Comparison of ENCODE assay signal across 8 mouse cellular contexts in the genomic region with DNA sequence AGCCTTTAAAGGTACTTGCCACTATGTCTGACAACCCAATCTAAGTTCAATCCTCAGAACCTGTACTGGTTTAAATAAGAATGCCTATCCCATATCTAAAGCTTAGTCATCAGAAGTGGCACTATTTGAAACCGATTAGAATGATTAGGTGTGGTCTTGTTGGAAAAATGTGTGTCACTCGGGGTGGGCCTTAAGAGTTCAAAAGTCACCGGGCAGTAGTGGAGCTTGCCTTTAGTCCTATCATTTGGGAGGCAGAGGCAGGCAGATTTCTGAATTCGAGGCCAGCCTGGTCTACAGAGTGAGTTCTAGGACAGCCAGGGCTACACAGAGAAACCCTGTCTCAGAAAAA. TPM values are rescaled to one million over a fixed set of nuclear protein-coding genes. Genes with fewer than 3 reads are reported as not detected.
DNase-seq lines count a peak whose midpoint lies in the region; ATAC-seq and TF ChIP-seq lines count a peak whose summit lies in the region.

No protein-coding gene starts in this region.

- peak overlapping the region; percentile 85 for H3K4me2 ChIP-seq in heart, embryonic 12.5 days
- peak overlapping the region; percentile 69 for H3K4me2 ChIP-seq in hindbrain, embryonic 11.5 days (replicated peaks; ENCODE audit: low read depth, low read length)

- H3K9me3 ChIP-seq in heart, embryonic 12.5 days (replicated peaks): no peaks in the 10 kb centered on the region
- H3K9me3 ChIP-seq in ES-E14 (ENCODE audit: control insufficient read depth, insufficient read depth, low read depth, low read length): no peaks in the 10 kb centered on the region
- no peaks in the 10 kb centered on the region for H3K9me3 ChIP-seq in hindbrain, embryonic 11.5 days (ENCODE audit: control insufficient read depth, low read length)
- H3K9me3 ChIP-seq in midbrain, embryonic 10.5 days (replicated peaks): no peaks in the 10 kb centered on the region

- no peaks in the 10 kb centered on the region for H3K36me3 ChIP-seq in heart, embryonic 12.5 days
- H3K36me3 ChIP-seq in ES-E14 (ENCODE audit: control insufficient read depth, insufficient read depth, low read length, poor library complexity, severe bottlenecking): 0 out of 2 replicates have a peak, but pooled peaks cover 2% of the 10 kb centered on the region
- no peaks in the 10 kb centered on the region for H3K36me3 ChIP-seq in hindbrain, embryonic 11.5 days (ENCODE audit: control insufficient read depth, insufficient read depth, low read length)
- H3K36me3 ChIP-seq in midbrain, embryonic 10.5 days: 0 out of 2 replicates have a peak, but pooled peaks cover 4% of the 10 kb centered on the region

- ATAC-seq in heart, embryonic 12.5 days (ENCODE audit: insufficient number of reproducible peaks, low FRiP score): no peak
- ATAC-seq in hindbrain, embryonic 11.5 days (ENCODE audit: low FRiP score): no peak

- 0 out of 2 replicates have a peak, but pooled peaks cover 3% of the 10 kb centered on the region for H3K27me3 ChIP-seq in heart, embryonic 12.5 days (replicated peaks)
- H3K27me3 ChIP-seq in hindbrain, embryonic 11.5 days (ENCODE audit: control insufficient read depth, insufficient read depth, low read length): no peaks in the 10 kb centered on the region
- H3K27me3 ChIP-seq in midbrain, embryonic 10.5 days (ENCODE audit: low read depth, poor library complexity, severe bottlenecking): no peaks in the 10 kb centered on the region

- H3K27ac ChIP-seq in heart, embryonic 12.5 days (ENCODE audit: poor library complexity, severe bottlenecking): no peak overlapping the region
- H3K27ac ChIP-seq in ES-E14 (ENCODE audit: insufficient read depth, low read depth, low read length, poor library complexity, severe bottlenecking): no peak overlapping the region; the same call in 1 of the 2 replicates
- H3K27ac ChIP-seq in hindbrain, embryonic 11.5 days (ENCODE audit: low read depth, low read length): no peak overlapping the region; the same call in 1 of the 2 replicates
- peak overlapping the region; percentile 96 for H3K27ac ChIP-seq in midbrain, embryonic 10.5 days (replicated peaks)

- H3K9ac ChIP-seq in heart, embryonic 12.5 days: no peak overlapping the region
- no peak overlapping the region; the same call in 1 of the 2 replicates for H3K9ac ChIP-seq in ES-E14 (ENCODE audit: insufficient read depth, low read depth, low read length, poor library complexity, severe bottlenecking)
- H3K9ac ChIP-seq in hindbrain, embryonic 11.5 days (ENCODE audit: low read depth, low read length): no peak overlapping the region

- peak overlapping the region; percentile 73 for H3K4me3 ChIP-seq in heart, embryonic 12.5 days
- H3K4me3 ChIP-seq in ES-E14 (ENCODE audit: insufficient read depth in 1 of 2, low read depth in 1 of 2, low read length in 2 of 2, poor library complexity in 1 of 2, severe bottlenecking in 1 of 2): peak overlapping the region; percentile 65 to 74; a peak in 3 of 4 replicates
- peak overlapping the region; percentile 98 for H3K4me3 ChIP-seq in hindbrain, embryonic 11.5 days (ENCODE audit: low read depth, low read length)
- peak overlapping the region; percentile 94 for H3K4me3 ChIP-seq in midbrain, embryonic 10.5 days

- in situ Hi-C loops in ES-E14 (cut with MboI; ENCODE audit: low sequenced_read_pairs in 2 of 2, unreplicated experiment in 2 of 2): no loop called here

- DNase-seq in heart, adult 18-20 months: no peak
- no peak for DNase-seq in ES-E14 (ENCODE audit: low read depth, low spot score)
- DNase-seq in hindbrain, embryonic 11.5 days (ENCODE audit: low spot score): no peak
- DNase-seq in midbrain, embryonic 10.5 days (ENCODE audit: low spot score): no peak
- no peak for DNase-seq in spleen, adult 18-20 months
- DNase-seq in layer of hippocampus, adult 18-20 months (ENCODE audit: low spot score in 2 of 2): no peak
- no peak for DNase-seq in spleen, postnatal 10 days (ENCODE audit: low spot score in 2 of 2)

- H3K4me1 ChIP-seq in heart, embryonic 12.5 days (replicated peaks): peaks cover 20% of the 10 kb centered on the region
- peaks cover 0 to 4% of the 10 kb centered on the region in 2 experiments; a peak in 3 of 4 replicates for H3K4me1 ChIP-seq in ES-E14 (ENCODE audit: control insufficient read depth in 2 of 2, insufficient read depth in 2 of 2, low read length in 2 of 2, poor library complexity in 1 of 2)
- H3K4me1 ChIP-seq in hindbrain, embryonic 11.5 days (replicated peaks; ENCODE audit: control insufficient read depth, insufficient read depth, low read length): no peaks in the 10 kb centered on the region
- H3K4me1 ChIP-seq in midbrain, embryonic 10.5 days: peaks cover 33% of the 10 kb centered on the region

- WGBS in heart, embryonic 12.5 days: 85% methylated on average over 4 of the region's 4 CpGs
- 99% methylated on average over 4 of the region's 4 CpGs for WGBS in hindbrain, embryonic 11.5 days
- WGBS in midbrain, embryonic 10.5 days: 95% methylated on average over 4 of the region's 4 CpGs

TF ChIP-seq in ES-E14, 5 proteins besides CTCF, POLR2A, EP300 and RAD21:
- no peak for TF ChIP-seq HCFC1 (IDR thresholded peaks at IDR 0.05; ENCODE audit: borderline replicate concordance, insufficient read depth, low read length)
- TF ChIP-seq ZC3H11A (IDR thresholded peaks at IDR 0.05; ENCODE audit: borderline replicate concordance, low read depth, low read length): no peak
- TF ChIP-seq MAFK (IDR thresholded peaks at IDR 0.05; ENCODE audit: insufficient read depth, low read depth, low read length): 0 out of 2 replicates have a peak, but pooled peaks have one; percentile 6
- TF ChIP-seq ZNF384 (IDR thresholded peaks at IDR 0.05; ENCODE audit: low read depth, low read length): no peak
- TF ChIP-seq CHD2 (IDR thresholded peaks at IDR 0.05; ENCODE audit: low read depth, low read length): no peak

RNA-seq across cellular contexts. Expression of gene Xpo6, which starts 0.7 kb away (rescaled TPM):
- polyA plus RNA-seq in heart, embryonic 12.5 days (2016; fragmentation: Nextera tagmentation; extraction: Ambion mirVana): 44.7 and 48.1 TPM in 2 replicates
- total RNA-seq in heart, adult 18-20 months (2021): 10 to 100 TPM; 11.7 to 17.1 TPM
- total RNA-seq in ES-E14 (2012; rRNA removed): 92.7 and 105 TPM in 2 replicates
- polyA plus RNA-seq in hindbrain, embryonic 11.5 days (2014; fragmentation: Nextera tagmentation; extraction: Ambion mirVana): 57.8 and 69.4 TPM in 2 replicates
- 61.3 and 65.7 TPM in 2 replicates for polyA plus RNA-seq in midbrain, embryonic 10.5 days (2016; fragmentation: Nextera tagmentation; extraction: Ambion mirVana)
- total RNA-seq in layer of hippocampus, adult 18-20 months (2021): 10 to 100 TPM; 91.2 to 92.6 TPM
